Mouse (Mus musculus): ENCODE measurements around the gene Cd177.
"Not testable (repeated sequence)": the region's sequence is repeated elsewhere in the genome, so short reads cannot be mapped to it uniquely, and the experiment has no call there.

Gene Cd177

DNA sequence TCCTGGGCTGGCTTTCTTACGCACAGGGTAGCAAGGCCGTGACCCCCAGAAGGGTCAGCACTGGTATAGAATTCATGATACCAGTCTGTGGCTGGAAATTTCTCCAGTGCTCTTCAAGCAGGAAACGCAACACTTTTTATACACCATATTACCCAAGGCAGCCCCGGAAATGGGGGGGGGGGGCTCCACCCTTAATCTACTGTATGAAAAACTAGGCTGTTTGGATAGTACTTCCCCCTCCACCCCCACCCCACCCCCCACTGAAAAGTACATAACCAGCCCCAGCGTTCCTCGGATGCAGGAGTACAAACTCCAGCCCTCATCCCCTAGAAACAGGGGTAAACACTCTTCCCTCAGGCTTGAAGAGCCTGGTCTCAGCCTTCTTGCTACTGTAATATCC, at the start of gene Cd177:
Gene Cd177 (minus strand): TSS at position 101 of the 400 bp plus-strand sequence.
- no peak for DNase-seq (ENCODE audit: low spot score)

DNA sequence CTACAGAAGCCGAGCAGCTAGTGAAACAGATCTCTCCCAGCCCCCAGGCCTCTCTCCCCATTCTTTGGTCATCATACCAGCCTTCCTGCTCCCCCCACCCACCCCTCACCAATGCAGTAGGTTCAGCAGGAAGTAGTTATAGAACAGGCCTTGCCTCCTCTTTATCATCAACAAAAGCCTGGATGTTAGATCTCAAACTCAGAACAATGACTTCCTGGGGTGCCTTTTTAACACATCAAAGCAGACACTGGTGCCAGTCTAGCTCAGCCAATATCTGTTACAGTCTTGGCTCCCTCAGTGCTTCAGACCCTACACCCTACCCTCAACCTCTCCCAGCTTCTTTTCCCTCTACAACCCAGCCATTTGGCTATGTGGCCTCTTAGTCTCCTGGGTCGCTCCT, 48.9 kb upstream of the Cd177 start:
- no peak for DNase-seq (ENCODE audit: low spot score)

DNA sequence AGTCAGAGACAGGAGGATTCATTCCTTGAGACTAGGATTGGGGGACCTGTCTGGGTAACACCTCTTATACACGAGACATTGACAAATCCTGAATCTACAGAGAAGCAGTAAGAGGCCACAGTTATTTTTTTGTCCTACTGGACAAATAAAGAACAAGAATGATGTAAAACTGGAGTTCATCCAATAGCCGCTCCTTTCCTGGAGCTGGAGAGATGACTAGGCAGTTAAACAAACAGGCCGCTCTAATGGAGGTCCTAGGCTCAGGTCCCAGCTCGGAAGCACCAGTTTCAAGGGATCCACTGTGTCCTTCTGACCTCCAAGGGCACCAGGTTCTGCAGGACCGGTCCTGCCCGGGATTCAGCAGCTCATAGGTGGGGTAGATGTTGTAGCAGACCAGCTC, 44.7 kb upstream of the Cd177 start:
- DNase-seq (ENCODE audit: low spot score): no peak

DNA sequence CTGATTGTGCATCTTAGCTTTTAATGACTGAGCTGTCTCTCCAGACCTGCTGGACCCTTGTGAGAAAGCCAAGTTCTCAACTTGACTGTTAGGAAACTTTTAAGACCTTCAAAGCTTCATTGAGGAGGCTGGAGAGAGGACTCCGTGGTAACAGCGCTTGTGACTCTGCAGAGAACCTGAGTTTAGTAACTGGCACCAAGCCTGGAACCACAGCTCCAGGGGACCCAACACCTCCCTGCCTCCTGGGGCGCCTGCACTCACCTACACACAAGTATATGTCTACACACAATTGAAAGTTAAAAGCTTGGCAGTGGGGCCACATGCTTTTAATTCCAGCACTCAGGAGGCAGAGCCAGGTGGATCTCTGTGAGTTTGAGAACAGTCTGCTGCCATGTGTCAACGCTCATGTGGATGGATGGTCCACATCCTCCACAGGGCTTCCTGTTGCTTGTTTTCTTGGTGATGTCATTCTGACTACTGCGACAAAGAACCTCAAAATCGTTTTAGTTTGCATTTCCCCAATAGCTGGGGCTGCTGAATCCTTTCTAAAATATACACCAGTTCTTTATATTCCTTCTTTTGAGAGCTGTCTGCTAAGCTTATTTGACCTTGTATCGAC, 42.1 kb upstream of the Cd177 start:
- no peak for DNase-seq (ENCODE audit: low spot score)

DNA sequence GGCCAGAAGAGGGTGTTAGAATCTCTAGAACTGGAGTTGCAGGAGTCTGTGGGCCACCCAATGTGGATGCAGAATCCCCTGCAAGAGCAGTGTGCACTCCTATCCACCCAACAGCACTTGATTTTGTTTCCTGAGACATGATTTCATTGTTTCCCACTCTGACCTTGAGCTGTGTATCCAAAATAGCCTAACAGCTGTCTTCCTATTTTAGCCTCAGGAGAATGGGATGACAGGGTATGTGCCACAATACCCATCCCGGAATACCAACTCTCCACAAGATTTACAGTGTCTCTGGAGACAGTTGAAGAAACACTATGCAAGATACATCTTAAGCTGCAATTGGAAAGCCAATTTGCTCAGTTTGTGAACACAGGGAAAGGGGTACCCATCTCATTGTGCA, 37.8 kb upstream of the Cd177 start:
- no peak for DNase-seq (ENCODE audit: low spot score)

DNA sequence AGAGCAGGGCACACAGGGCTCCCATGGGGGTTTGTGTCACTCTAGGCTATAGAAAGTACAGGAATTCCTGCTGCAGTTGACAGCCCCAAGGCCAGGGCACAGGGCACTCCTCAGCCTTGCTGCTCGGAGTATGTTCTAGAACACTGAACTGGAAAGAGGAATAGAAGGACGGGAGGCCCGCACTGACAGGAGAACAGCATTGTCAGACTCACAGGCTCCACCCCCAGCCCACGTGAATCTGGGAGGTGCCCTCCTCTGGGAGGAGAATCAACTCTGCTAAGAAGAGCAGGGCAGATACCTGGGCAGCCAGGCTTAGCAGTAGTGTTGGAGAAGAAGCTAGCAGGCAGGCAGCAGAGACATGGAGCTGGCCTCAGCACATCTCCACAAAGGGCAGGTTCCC, 16.8 kb upstream of the Cd177 start, which contains the start of gene Ceacam10:
Gene Ceacam10 (plus strand): TSS at position 289 of the 400 bp plus-strand sequence.
- DNase-seq (ENCODE audit: low spot score): not testable (repeated sequence)

DNA sequence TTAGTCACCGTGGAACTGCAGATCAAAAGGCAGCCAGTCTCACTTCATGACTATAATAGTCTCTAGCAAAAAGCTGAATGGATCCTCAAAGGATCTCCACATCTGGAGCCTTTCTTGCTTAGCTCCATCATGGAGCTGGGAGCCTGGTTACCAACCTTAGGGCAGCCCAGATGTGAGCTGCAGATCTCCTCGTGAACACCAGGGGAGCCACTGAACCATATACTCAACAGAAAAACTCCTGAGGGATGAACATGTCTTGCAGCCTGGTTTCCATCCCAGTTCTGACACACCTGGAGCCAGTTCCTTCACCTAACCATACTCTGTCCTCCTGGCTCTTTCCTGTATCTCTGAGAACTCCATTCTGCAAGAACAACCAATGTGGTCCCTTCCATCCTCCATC, 16.0 kb upstream of the Cd177 start:
- no peak for DNase-seq (ENCODE audit: low spot score)

DNA sequence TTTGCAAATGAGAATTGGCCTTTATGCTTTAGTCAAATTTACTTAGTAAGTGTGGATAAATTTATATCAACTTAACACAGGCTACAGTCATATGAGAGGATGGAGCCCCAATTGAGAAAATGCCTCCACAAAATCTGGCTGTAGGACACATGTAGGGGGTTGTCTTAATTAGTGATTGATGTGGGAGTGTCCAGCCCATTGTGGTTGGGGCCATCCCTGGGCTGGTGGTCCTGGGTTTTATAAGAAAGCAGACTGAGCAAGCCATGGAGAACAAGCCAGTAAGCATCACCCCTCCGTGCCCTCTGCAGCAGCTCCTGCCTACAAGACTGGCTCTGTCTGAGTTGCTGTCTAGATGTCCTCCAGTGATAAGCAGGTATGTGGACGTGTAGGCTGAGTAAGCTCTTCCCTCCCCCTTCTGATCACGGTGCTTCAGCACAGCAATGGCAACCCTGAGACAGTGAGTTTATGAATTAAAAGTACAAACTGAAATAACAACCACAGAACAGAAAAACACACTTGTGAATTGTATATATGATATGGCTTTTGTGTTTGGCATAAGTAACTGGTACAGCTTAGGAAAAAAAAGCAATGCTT, 13.9 kb upstream of the Cd177 start:
- DNase-seq (ENCODE audit: low spot score): no peak

DNA sequence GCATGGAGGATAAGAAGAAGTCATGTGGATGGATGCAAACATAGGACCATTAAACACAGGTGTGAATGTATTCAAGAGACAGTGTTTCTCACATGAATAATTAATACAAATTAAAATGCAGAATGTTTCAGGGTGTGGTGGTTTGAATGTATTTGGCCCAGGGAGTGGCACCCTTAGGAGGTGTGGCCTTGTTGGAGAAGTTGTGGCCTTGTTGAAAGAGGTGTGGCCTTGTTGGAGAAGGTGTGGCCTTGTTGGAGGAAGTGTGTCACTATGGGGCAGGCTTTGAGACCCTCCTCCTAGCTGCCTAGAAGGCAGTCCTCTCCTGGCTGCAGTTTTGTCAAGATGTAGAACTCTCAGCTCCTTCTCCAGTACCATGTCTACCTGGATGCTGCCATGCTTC, 11.2 kb upstream of the Cd177 start:
- no peak for DNase-seq (ENCODE audit: low spot score)

DNA sequence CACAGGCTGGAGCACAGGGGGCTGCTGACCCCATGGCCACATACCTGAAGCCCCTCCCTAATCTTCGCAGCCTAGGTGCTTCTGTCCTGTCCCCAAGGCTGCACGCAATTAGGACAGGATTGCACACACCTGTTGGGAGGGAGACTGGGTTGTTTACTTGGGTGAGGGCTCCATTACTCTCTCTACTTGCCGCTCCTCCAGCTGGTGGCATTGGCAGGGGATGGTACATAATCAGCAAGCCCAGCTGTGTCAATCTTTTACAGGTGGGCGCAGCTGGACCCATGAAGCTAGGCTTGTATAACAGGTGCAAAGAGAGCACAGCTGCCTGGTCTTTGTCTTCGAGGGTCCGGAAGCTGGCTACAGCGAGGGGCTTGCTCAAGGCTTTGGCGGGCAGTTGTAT, 2.5 kb upstream of the Cd177 start:
- no peak for DNase-seq (ENCODE audit: low spot score)

DNA sequence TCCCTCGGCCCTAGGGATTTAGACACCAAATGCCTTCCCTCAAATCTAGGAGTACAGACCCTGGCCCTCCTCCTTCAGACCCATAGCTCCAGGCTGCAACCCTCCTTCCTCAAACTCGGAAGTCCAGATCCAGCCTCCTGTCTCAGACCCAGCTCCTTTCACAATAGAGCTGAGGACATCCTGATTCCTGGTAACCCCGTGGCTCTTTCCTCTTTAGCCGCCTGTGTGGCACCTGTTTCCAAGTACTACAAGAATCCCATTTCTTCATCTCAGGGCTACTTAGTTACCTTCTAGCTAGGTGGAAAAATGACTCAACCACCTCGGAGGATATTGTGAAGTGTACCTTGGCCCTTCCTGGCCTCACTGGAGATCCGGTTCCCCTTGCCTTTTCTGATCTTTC, 1.1 kb upstream of the Cd177 start:
- DNase-seq (ENCODE audit: low spot score): no peak

DNA sequence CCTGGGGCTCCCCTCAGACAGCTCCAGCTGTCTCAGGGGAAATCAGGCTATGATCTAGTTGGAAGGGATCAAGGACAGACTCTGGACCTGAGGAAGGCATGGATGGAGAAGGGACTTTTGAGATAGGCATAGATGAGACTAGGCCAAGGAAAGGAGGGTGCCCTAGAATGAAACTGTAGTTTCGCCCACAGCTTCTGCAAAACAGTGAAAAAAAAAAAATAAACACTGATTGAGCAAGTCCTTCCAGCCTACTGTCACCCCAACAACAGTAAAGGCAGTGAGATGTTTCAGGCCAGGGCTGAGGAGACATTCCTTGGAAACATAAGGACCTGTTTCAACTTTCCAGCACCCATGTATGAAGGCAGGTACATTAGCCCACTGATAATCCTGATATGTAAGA, 1.6 kb downstream of the Cd177 start:
- DNase-seq (ENCODE audit: low spot score): no peak

DNA sequence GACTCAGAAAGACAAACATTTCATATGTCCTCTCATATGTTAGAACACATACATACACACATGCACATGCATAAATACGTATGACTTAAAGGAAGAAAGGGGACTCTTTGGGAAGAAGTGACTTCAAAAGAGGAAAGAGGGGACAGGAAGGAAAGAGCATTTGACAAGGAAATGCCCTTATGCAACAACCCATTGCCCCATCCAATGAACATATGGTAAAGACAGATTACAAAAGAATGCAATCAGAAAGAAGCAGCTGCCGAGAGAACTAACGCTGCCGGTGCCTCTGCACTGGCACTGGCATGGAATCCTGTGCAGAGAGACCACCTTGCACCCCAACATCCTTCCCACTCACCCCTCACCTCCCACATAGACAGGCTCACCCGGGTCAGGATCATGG, 6.6 kb downstream of the Cd177 start:
- DNase-seq (ENCODE audit: low spot score): no peak

DNA sequence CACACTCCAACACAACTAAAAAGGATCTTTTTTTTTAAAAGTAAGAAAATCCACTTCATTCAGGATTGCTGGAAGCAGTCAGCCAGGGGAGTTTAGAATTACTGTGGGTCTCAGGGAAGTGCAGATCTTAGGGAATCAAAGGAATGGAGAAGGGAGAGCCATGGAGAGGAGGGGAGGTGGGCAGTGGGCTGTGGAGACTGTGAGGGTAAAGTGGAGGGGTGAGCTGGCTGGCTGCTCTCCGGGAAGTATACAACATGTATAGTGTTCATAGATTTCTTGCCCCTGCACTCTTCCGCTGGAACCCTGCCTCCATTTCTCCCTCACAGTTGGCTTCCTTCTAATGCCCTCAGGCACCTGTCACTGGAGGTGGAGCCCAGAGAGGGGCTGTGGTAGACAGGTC, 8.5 kb downstream of the Cd177 start:
- DNase-seq (ENCODE audit: low spot score): no peak

DNA sequence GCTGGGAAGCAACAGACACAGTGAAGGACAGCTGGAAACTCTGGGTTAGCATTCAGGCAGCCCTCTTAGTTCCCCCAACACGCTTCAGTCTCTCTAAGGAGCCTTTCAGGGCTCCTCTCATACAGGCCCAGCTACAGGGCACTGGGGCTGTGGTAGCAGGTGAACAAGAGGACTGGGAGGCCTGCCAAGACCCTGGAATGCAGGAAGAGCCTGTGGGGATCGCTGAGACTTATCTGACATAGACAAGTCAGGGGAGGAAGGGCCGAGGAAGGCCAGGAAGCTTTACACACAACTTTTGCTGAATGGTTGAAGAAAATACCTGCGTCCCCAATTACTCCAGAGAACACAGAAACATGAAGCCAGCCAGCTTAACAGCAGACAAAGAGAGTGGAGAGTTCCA, 9.4 kb downstream of the Cd177 start:
- no peak for DNase-seq (ENCODE audit: low spot score)

DNA sequence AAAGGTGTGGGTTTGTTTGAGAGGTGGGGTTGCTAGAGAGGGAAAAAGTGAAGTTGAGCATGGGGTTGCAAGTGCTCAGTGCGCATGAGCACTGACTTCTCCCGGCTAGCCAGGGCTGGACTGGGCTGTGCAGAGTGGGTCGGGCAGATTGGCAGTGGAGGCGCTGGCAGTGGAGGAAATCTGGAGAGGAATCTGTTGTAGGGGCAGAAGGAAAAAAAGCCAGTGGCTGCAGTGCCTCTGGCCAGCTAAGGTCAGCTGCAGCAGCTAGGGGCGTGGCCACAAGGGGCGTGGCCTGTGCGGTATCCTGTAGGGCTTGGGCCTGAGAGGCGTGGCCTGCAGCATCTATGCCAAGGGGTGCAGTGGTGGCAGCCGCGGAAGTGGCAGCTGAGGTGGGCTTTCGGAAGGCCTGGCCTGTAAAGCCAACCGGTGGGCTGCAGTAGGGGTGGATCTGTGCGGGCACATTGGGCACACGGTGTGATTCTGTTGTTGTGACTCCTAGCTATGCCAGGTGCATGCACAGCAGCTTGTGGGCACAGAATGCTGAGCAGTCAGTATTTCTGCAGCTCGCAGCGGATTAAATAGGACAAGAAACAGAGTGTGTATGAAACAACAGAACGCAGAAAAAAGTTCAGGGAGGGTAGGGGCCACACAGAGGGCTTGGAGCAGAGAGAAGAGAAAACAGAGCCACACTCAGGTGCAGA, 24.0 kb downstream of the Cd177 start:
- peak; percentile 2 for DNase-seq (ENCODE audit: low spot score)

DNA sequence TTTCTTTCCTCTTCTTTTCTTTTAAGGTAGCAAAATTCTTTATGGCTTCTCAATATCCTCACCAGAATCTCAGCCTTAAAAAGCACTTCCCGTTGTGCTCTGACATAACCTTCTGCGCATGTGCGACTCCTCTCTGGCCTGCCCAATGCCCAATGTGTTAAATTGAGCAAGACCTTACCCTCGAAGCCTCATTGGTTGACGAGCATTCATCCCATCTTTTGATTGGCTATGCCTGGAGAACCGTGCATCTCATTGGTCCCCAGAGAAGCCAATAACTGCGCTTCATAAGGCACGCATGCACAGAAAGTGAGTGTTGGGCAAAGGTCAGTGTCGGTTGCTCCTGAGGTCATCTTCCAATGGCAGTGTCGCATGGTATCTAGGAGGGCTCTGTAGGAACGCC, 33.3 kb downstream of the Cd177 start, which contains the start of gene Gm4763:
Gene Gm4763 (minus strand): TSS at position 101 of the 400 bp plus-strand sequence.
- not testable (repeated sequence) for DNase-seq (ENCODE audit: low spot score)

DNA sequence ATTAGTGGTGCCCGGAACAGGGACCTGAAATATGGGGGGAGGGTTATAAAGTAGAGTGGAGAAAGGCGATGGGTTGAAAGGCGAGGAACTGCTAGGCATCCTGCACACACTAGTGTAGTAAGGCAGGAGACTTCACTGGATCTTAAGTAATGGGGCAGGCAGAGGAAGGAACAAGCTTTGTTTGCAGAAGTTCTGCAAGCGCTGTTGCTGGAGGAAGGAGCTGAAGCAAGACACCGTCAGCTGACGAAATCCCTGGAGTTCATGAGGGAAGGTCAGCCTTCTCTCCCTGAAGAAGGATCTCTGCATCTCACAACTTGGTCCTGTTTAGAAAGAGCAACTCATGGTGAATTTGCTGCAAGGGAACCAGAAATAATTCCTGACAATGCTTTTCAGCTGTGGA, 45.1 kb downstream of the Cd177 start:
- DNase-seq (ENCODE audit: low spot score): no peak

DNA sequence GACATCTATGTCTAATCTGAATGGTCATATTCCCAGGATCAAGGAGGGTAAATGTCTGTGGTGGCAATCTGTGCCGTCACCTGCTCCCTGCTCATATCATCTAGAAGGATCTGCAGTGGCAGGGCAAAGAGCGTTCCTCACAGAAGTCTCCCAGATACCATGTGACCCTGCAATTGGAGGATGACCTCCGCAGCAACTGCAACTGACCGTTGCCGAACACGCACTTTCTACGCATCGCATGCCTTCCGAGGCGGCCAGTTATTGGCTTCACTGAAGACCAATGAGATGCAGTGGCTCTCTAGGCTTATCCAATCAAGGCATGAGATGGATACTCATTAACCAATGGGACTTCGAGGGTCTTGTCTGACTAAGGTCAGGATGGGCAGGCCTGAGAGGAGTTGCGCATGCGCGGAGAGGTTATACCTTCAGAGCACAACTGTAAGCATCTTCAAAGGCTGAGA, 51.2 kb downstream of the Cd177 start, which contains the start of gene BC049730:
Gene BC049730 (plus strand): TSS at position 411 of the 461 bp plus-strand sequence.
- DNase-seq (ENCODE audit: low spot score): no peak

DNA sequence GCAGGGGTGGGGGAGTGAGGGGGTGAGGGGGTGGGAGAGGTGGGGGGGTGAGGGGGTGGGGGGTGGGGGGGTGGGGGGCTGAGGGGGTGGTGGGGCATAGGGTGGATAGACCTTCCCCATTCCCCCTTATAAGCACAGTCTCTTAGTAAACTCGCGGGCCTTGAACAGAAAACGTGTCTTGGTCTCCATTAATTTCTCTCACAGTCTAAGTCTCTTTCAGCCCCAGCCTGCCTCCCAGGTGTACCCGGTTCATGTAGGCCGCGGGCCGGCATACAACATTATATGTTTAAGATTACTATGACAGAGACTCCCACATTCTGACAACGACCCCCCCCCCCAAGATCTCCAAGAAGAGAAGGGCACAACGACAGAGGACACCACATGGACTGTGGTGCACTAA, 57.3 kb downstream of the Cd177 start:
- DNase-seq (ENCODE audit: low spot score): not testable (repeated sequence)

DNA sequence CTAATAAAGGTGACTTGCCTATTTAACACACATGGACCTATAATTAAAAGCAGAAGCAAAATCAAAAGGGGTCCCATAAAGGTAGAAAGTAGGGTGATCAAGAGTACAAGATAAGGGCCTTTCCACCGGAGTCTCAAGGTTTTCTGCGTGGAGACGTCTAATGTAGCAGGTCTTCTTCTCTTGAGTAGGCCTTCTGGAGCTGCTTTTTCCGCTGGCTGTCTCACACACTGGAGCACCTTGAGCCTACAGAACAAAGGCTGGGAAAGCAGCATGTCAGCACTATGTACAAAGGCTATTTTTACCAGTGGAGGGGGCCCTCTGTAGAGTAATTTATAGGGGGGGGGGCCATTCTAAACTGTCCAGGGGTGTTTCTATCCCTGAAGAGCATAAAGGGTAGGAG, 62.2 kb downstream of the Cd177 start:
- DNase-seq (ENCODE audit: low spot score): not testable (repeated sequence)
